Mouse (Mus musculus) testis, adult 2 months (tissue): ENCODE measurements around the gene Scn5a. TPM values are rescaled to one million over a fixed set of nuclear protein-coding genes. Genes with fewer than 3 reads are reported as not detected.

ENCODE experiments used
- H3K27ac ChIP-seq: fragments of 200-500 bp; 2 replicates; pipeline ENCODE4 v1.5.1; 2012; ENCODE audit warnings: low read depth, low read length; ENCODE audit not compliant: control insufficient read depth, insufficient read depth
- H3K27me3 ChIP-seq: fragments of 200-500 bp; 2 replicates; pipeline ENCODE4 v1.6.1; 2012; ENCODE audit warnings: mild to moderate bottlenecking, low read length, moderate library complexity; ENCODE audit not compliant: control insufficient read depth, insufficient read depth
- H3K36me3 ChIP-seq: fragments of 200-500 bp; 2 replicates; pipeline ENCODE4 v1.6.1; 2012; ENCODE audit warnings: mild to moderate bottlenecking, low read length; ENCODE audit not compliant: control insufficient read depth, insufficient read depth
- H3K4me1 ChIP-seq: fragments of 200-500 bp; 2 replicates; pipeline ENCODE4 v1.6.1; 2012; ENCODE audit warnings: low read length; ENCODE audit not compliant: control insufficient read depth, insufficient read depth
- H3K4me3 ChIP-seq: fragments of 200-500 bp; 2 replicates; pipeline ENCODE4 v1.5.1; 2012; ENCODE audit warnings: low read depth, mild to moderate bottlenecking, low read length, moderate library complexity, mixed read lengths; ENCODE audit not compliant: control insufficient read depth
- CTCF ChIP-seq: fragments of 200-500 bp; IDR thresholded peaks from 2 replicates; pipeline ENCODE4 v1.5.1; 2012; ENCODE audit warnings: low read depth, mild to moderate bottlenecking, inconsistent platforms, low read length, moderate library complexity; ENCODE audit not compliant: control insufficient read depth, insufficient read depth, insufficient replicate concordance
- POLR2A ChIP-seq: fragments of 200-500 bp; IDR thresholded peaks from 2 replicates; pipeline ENCODE4 v1.6.1; 2012; ENCODE audit warnings: low read depth, mild to moderate bottlenecking, inconsistent platforms, low read length, moderate library complexity; ENCODE audit not compliant: control insufficient read depth
- polyA plus RNA-seq: library from polyadenylated mRNA; depleted of rRNA; stranded (reverse); fragments of >200 nt; gene quantifications from 2 replicates; pipeline ENCODE4 v1.2.3, GENCODE M21; 2012

Scn5a gene
- polyA plus RNA-seq, 1 experiment, result 0.79 TPM

DNA sequence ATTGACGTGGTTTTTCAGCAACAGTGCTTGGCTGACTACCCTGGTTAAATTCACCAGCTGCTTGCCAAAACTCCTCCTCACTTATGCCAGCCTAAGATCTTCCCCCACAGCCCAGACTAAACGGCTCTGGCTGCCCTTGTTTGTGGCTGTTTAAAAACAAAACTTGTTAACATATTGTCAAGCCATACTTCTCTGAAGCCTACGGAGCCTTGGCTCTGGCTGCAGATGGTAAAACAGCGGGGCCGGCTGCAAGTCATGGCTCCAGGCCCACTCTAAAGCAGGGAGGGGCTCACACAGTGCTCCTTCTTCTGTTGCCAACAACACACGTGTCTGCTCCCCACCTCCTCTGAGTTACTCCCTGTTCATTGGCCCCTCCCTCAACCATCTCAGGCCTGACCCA lies 67.9 kb downstream of the Scn5a start:
- no peak overlapping the region for H3K27ac ChIP-seq
- H3K4me3 ChIP-seq, result no peak overlapping the region
- TF ChIP-seq POLR2A (no peak), CTCF (no peak)
- no peaks in the 10 kb centered on the region for H3K27me3 ChIP-seq
- H3K36me3 ChIP-seq, result no peaks in the 10 kb centered on the region
- no peaks in the 10 kb centered on the region; the same call in 1 of the 2 replicates for H3K4me1 ChIP-seq

DNA sequence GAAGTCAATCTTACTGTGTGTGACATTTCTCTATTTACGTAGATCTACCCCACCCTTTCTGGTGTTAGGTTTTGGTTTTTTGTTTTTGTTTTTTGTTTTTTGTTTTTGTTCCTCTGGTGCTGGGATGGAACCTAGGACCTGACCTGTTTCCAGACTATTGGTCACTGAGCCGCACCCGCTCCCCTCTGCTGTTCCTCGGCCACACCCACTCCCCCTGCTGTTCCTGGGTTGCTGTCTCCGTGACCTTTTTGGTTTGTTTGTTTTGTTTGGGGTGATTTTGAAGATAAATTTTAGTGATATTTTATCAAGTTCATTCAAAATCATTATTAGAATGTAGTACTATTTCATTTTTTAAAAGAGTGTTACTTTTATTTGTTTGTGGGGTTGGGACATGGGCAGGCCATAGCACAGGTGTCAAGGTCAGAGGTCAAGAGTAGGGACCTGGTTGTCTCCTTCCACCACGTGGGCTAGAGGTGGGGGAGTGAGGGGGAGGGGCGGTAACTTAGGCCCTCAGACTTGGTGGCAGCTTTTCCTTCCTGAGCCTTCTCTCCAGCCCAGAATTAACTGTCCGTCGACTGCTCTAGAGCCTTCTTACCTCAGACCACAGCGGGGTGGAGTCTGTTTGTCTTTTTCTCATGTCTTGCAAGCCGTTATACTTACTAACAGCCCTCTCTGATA lies 73.7 kb downstream of the Scn5a start:
- H3K4me1 ChIP-seq, result no peaks in the 10 kb centered on the region
- H3K36me3 ChIP-seq, result no peaks in the 10 kb centered on the region

DNA sequence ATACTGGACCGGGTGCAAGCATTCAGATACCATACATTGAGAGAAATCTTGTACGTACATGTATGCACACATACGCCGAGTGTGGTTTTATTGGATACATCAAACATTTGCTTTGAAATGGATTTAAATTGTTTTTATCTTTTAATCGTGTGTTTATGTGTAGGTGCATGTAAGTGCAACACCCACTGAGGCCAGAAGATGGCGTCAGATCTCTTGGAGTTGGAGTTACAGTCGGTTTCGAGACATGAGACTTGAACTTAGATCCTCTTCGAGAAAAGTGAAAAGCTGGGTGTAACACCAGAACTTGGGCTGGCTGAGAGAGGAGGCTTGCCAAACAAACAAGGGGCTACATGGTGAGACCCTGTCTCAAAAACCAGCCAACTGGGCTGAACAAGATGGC lies 75.2 kb downstream of the Scn5a start:
- TF ChIP-seq CTCF, result no peak
- no peak for TF ChIP-seq POLR2A
- H3K36me3 ChIP-seq, result no peaks in the 10 kb centered on the region
- H3K27ac ChIP-seq, result no peak overlapping the region
- no peak overlapping the region for H3K4me3 ChIP-seq
- H3K4me1 ChIP-seq, result no peaks in the 10 kb centered on the region
- H3K27me3 ChIP-seq, result no peaks in the 10 kb centered on the region

More for the DNA sequence above, 73.7 kb downstream of the Scn5a start:
- H3K27me3 ChIP-seq, result no peaks in the 10 kb centered on the region
- no peak overlapping the region for H3K4me3 ChIP-seq
- no peak overlapping the region for H3K27ac ChIP-seq
- TF ChIP-seq CTCF, result no peak
- TF ChIP-seq POLR2A, result no peak

DNA sequence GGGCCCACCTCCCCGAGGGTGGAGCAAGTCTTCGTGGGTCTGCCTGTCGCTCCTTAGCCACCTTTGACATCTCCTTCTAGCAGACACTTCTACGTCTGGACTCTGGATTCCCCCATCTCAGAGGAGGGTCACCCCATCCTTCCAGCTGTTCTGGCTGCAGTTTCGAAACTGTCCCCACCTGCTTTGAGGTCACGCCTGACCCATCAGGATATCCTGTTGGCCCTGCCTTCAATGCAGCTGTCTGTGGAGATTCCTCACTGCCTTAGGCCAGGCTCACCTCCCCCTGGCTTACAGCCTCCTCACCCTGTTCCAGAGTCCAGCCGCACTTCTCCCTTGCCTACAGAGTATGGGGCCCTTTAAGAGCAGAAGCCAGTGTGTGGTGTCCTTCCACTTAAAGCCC lies 79.9 kb downstream of the Scn5a start:
- H3K4me3 ChIP-seq, result no peak overlapping the region
- H3K36me3 ChIP-seq, result no peaks in the 10 kb centered on the region
- H3K27me3 ChIP-seq, result no peaks in the 10 kb centered on the region
- H3K4me1 ChIP-seq, result no peaks in the 10 kb centered on the region
- TF ChIP-seq POLR2A (no peak), CTCF (no peak)
- H3K27ac ChIP-seq, result no peak overlapping the region

DNA sequence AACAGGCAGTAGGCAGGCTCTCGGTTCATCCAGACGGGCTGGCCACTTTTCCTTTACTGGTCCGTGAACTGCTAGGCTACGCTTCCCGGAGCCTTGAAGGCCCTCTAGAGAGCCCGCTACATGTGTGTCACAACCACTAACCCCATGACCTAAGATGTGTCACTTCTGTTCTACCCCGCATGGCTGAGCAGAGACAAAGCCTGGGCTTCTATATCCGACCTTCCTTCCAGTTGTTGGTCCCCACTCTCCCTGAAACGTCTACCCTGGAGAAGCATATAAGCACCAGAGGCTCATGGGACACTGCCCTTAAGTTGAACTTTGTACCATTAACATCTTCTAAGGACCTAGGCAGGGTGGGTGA lies 80.6 kb downstream of the Scn5a start:
- no peaks in the 10 kb centered on the region for H3K4me1 ChIP-seq
- no peak overlapping the region for H3K4me3 ChIP-seq

DNA sequence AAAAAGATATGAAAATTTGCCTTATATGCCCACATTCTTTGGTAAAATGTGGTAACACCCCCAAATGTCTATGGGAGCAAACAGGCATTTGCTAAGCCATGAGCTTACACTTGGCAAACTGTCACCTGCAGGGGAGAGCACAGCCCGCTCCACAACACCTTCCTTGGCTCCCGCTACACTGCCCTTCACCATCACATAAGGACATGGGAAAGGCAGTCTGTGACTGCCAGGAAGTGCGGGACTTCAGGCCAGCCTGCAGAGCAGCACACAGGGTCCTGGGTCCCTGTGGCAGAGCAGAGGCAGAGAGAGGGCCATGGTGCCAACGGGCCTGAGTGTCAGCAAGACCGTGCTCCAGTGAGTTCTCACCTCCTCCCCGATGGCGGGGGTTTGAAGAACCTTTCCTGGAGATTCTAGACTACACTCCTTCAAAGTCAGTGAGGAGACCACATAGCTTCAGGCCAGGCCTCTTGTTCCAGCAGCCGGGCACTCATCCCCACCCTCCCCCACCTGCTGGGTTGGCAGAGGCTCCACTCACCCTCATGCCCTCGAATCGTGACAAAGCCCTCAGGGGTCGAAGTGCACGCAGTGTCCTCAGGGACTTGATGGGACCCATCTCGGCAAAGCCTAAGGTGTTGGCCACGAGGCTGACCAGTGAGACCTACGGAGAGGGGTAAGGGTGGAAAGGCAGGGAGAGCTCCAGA lies 81.1 kb downstream of the Scn5a start:
- H3K4me3 ChIP-seq, result no peak overlapping the region
- H3K27ac ChIP-seq, result no peak overlapping the region
- no peaks in the 10 kb centered on the region for H3K27me3 ChIP-seq
- TF ChIP-seq POLR2A, result no peak
- no peak for TF ChIP-seq CTCF
- H3K36me3 ChIP-seq, result no peaks in the 10 kb centered on the region
- H3K4me1 ChIP-seq, result no peaks in the 10 kb centered on the region

More for the DNA sequence above, 80.6 kb downstream of the Scn5a start:
- Histone ChIP-seq H3K27ac (no peak overlapping the region), H3K27me3 (no peaks in the 10 kb centered on the region), H3K36me3 (no peaks in the 10 kb centered on the region)
- TF ChIP-seq CTCF, result no peak
- no peak for TF ChIP-seq POLR2A

DNA sequence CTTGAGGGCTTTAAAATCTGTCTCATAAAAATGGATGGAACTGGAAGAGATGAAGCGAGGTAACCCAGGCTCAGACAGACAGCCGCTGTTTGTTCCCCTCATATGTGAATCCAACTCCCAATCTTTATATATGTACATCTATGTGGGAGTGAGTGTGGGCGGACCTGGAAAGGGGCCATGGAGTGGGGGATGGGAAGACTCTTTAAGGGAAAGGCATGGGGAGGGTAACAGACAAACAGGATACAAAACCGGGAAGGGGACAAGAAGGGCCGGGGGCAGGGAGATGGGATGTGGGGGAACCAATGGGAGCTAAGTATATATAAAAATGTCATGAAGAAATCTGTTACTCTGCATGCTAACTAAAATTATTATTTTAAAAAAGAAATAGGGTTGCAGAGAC lies 81.9 kb downstream of the Scn5a start:
- Histone ChIP-seq H3K27me3 (no peaks in the 10 kb centered on the region), H3K4me3 (no peak overlapping the region), H3K36me3 (no peaks in the 10 kb centered on the region), H3K4me1 (no peaks in the 10 kb centered on the region), H3K27ac (no peak overlapping the region)
- no peak for TF ChIP-seq CTCF
- TF ChIP-seq POLR2A, result no peak

DNA sequence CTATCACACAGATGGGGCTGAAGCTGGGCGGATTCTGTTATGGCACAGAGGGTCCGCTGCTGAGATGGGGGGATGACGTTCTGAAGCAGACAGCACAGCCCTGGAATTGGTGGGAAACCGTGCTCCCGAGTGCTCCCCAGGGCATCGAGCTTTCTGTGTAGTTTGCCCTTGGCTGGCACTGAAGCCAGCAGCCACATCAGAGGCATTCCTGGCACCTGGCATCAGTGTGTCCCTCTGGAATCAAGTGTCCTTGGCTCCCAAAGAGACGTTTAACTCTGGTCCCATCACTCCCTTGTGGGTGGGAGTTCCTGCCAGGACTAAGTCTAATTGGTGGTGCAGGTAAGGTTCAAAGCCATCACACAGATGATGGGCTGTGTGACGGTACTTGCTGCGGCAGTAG lies 82.5 kb downstream of the Scn5a start:
- H3K27ac ChIP-seq, result no peak overlapping the region
- no peak overlapping the region for H3K4me3 ChIP-seq
- H3K36me3 ChIP-seq, result no peaks in the 10 kb centered on the region
- TF ChIP-seq POLR2A, result no peak
- TF ChIP-seq CTCF, result no peak
- H3K27me3 ChIP-seq, result no peaks in the 10 kb centered on the region
- H3K4me1 ChIP-seq, result no peaks in the 10 kb centered on the region
